In genomic region chr13:101966799-101967397, GRCm38 (mm10) we compare ENCODE assay signal across 20 mouse cellular contexts.
DNase-seq lines count a peak whose midpoint lies in the region; ATAC-seq and TF ChIP-seq lines count a peak whose summit lies in the region.
"Had no signal": no experiment of that assay in that cellular context is flagged by ENCODE, and none has a peak within 500 bp of the region (broad histone marks: within the 10 kb centered on the region; RNA-seq: fewer than 3 reads in every experiment).

No protein-coding gene starts in this region.

- intact Hi-C loops in gastrocnemius, postnatal 14 days (cut with DNase I; ENCODE audit: low total_unique reads) = no loop called here

- peak; percentile 76 for DNase-seq in gastrocnemius, adult 18-20 months (ENCODE audit: low spot score)
- no peak for DNase-seq in gastrocnemius, postnatal 4 days (ENCODE audit: low spot score in 2 of 2)
- DNase-seq in forelimb bud, embryonic 11.5 days (ENCODE audit: low read depth, low spot score) = peak; percentile 4
- DNase-seq in gastrocnemius, postnatal 14 days = peak; percentile 11
- DNase-seq in limb, embryonic 14.5 days (ENCODE audit: low spot score) = peak; percentile 38
- no peak for DNase-seq in urinary bladder, postnatal 14 days (ENCODE audit: low spot score)
- no peak for DNase-seq in thymus, postnatal 0 days (ENCODE audit: low spot score)
- DNase-seq in spleen, postnatal 36 days (ENCODE audit: low spot score in 2 of 2) = no peak
- DNase-seq: adrenal gland, postnatal 25 days; cerebellum, adult 2 months; heart, adult 2 months; heart, postnatal 14 days had no signal

- WGBS in limb, embryonic 14.5 days = 35% methylated on average over 8 of the region's 8 CpGs

- H3K4me2 ChIP-seq in limb, embryonic 14.5 days (replicated peaks; ENCODE audit: low read depth, low read length, severe bottlenecking) = no peak overlapping the region
- H3K4me2 ChIP-seq: embryonic facial prominence, embryonic 15.5 days; forebrain, embryonic 15.5 days; heart, embryonic 11.5 days; heart, embryonic 15.5 days; hindbrain, embryonic 14.5 days; intestine, embryonic 15.5 days had no signal

- no peaks in the 10 kb centered on the region for H3K9me3 ChIP-seq in limb, embryonic 14.5 days (ENCODE audit: control insufficient read depth, low read length)
- H3K9me3 ChIP-seq: embryonic facial prominence, embryonic 15.5 days; forebrain, embryonic 15.5 days; heart, embryonic 15.5 days; hindbrain, embryonic 10.5 days; intestine, embryonic 15.5 days had no signal

- H3K36me3 ChIP-seq in limb, embryonic 14.5 days (ENCODE audit: control insufficient read depth, insufficient read depth, low read length) = no peaks in the 10 kb centered on the region
- H3K36me3 ChIP-seq: embryonic facial prominence, embryonic 15.5 days; forebrain, embryonic 15.5 days; heart, embryonic 15.5 days; hindbrain, embryonic 10.5 days; intestine, embryonic 15.5 days had no signal

- TF ChIP-seq POLR2A in limb, embryonic 14.5 days (IDR thresholded peaks at IDR 0.05; ENCODE audit: borderline replicate concordance, extremely low read depth, insufficient read depth, insufficient read length) = no peak

- no peak overlapping the region for H3K4me3 ChIP-seq in limb, embryonic 14.5 days (replicated peaks; ENCODE audit: low read length)
- H3K4me3 ChIP-seq: embryonic facial prominence, embryonic 15.5 days; erythroblast, embryonic 14.5 days; forebrain, embryonic 15.5 days; heart, adult 2 months; heart, embryonic 15.5 days; hindbrain, embryonic 10.5 days; intestine, embryonic 15.5 days had no signal

- no peak overlapping the region for H3K9ac ChIP-seq in limb, embryonic 14.5 days (ENCODE audit: low read depth, low read length, severe bottlenecking)
- H3K9ac ChIP-seq: embryonic facial prominence, embryonic 15.5 days; forebrain, embryonic 15.5 days; heart, embryonic 15.5 days; hindbrain, embryonic 14.5 days; intestine, embryonic 15.5 days had no signal

- H3K27ac ChIP-seq in limb, embryonic 14.5 days (replicated peaks; ENCODE audit: low read depth, low read length) = no peak overlapping the region
- H3K27ac ChIP-seq: embryonic facial prominence, embryonic 15.5 days; forebrain, embryonic 15.5 days; heart, adult 2 months; heart, embryonic 15.5 days; hindbrain, embryonic 10.5 days; hindbrain, embryonic 14.5 days; intestine, embryonic 15.5 days had no signal

- peaks cover 8% of the 10 kb centered on the region for H3K4me1 ChIP-seq in limb, embryonic 14.5 days (ENCODE audit: control insufficient read depth, insufficient read depth, low read length)
- H3K4me1 ChIP-seq: forebrain, embryonic 15.5 days; heart, embryonic 15.5 days; hindbrain, embryonic 10.5 days; intestine, embryonic 15.5 days had no signal

- H3K27me3 ChIP-seq in limb, embryonic 14.5 days (ENCODE audit: control insufficient read depth, insufficient read depth, low read length) = no peaks in the 10 kb centered on the region
- H3K27me3 ChIP-seq: embryonic facial prominence, embryonic 15.5 days; forebrain, embryonic 15.5 days; heart, embryonic 15.5 days; intestine, embryonic 15.5 days had no signal

- ATAC-seq in limb, embryonic 14.5 days (ENCODE audit: low FRiP score, low read depth) = peak; percentile 50; the same call in 1 of the 2 replicates
- ATAC-seq: forebrain, embryonic 15.5 days; intestine, embryonic 15.5 days had no signal

Comparison
In these comparisons a context has a peak if more than half of its experiments do, and no peak if none do; other contexts are left out.
1. DNase-seq: peak in gastrocnemius, adult 18-20 months (single experiment), forelimb bud, embryonic 11.5 days (single experiment), gastrocnemius, postnatal 14 days (single experiment) and limb, embryonic 14.5 days (single experiment); none in gastrocnemius, postnatal 4 days (0 of 2), urinary bladder, postnatal 14 days (single experiment), thymus, postnatal 0 days (single experiment) and spleen, postnatal 36 days (0 of 2).